Mouse (Mus musculus): ENCODE results near the gene Afap1l2. TPM values are rescaled to one million over a fixed set of nuclear protein-coding genes. Genes with fewer than 3 reads are reported as not detected.
A peak's percentile ranks its signal among the peaks of the same experiment; 100 is the strongest.

Gene Afap1l2
- total and polyA plus RNA-seq, 2 experiments from 2014 or later = 10.1 to 12.7 TPM

DNA sequence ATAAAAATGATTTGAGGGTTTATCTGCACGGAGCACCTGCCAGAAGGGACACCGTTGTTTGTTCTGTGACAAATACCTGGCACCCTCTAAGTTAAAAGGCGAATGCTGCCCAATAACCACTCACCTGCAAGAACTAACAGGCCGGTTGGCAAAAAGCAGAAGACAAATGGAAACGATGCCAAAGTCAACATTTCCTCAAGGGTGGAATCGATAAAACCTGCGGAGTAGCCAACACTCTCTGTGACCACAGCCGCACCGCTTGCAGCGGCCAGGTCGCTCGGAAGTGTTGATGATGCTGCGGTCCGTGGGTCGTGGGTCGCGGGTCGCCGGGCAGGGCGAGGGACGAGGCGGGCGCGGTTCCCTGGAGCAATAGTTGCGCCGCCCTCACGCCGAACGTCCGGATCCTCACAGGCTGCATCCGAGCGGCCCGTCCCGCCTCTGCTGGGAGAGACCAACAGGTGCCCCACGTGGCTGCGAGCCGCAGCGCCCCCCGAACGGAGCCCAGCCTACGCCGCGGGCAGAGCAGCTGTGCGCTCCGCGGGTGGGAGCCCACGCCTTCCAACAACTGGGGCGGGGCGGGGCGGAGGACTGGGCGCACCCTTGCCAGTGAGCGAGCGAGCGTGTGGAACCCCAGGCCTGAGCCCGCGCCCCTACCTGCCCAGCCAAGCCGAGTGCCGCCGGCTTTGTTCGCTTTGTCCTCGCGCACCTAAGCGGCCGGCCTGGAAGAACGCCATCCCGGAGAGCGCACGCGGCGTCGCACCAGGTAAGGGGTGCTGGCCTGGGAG, 134.0 kb downstream of the Afap1l2 start, which contains the start of gene Vwa2:
Vwa2 (plus strand) TSS at position 434 of the 785 bp plus-strand sequence.
- H3K27me3 ChIP-seq (ENCODE audit: insufficient read depth, low read length) = peaks cover 33% of the 10 kb centered on the region
- no peaks in the 10 kb centered on the region for H3K9me3 ChIP-seq (ENCODE audit: low read length)
- H3K27ac ChIP-seq (ENCODE audit: low read depth, low read length) = no peak within 1 kb of the TSS
- peak within 1 kb of the TSS; percentile 47 for H3K4me3 ChIP-seq (ENCODE audit: low read depth, low read length)
- H3K4me1 ChIP-seq (ENCODE audit: insufficient read depth) = 0 out of 2 replicates have a peak, but pooled peaks cover 9% of the 10 kb centered on the region
- TF ChIP-seq CTCF (IDR thresholded peaks at IDR 0.05; ENCODE audit: low read depth) = 0 out of 2 replicates have a peak, but pooled peaks have one; percentile 5
- ATAC-seq (peak; percentile 62; the same call in 1 of the 2 replicates), DNase-seq (peak; percentile 18)
- H3K36me3 ChIP-seq (ENCODE audit: insufficient read depth) = no peaks in the 10 kb centered on the region
- 2% methylated on average over 71 of the region's 71 CpGs for WGBS
- peak within 1 kb of the TSS; percentile 98 for H3K4me2 ChIP-seq (ENCODE audit: low read depth)
- peak within 1 kb of the TSS; percentile 37 for H3K9ac ChIP-seq

GRCm38 (mm10) chr19:56867701-56868100, 140.3 kb downstream of the Afap1l2 start:
- peaks cover 5% of the 10 kb centered on the region for H3K27me3 ChIP-seq (ENCODE audit: insufficient read depth, low read length)
- no peak overlapping the region for H3K4me2 ChIP-seq (ENCODE audit: low read depth)
- H3K27ac ChIP-seq (ENCODE audit: low read depth, low read length) = no peak overlapping the region
- no peaks in the 10 kb centered on the region for H3K36me3 ChIP-seq (ENCODE audit: insufficient read depth)
- H3K4me3 ChIP-seq (ENCODE audit: low read depth, low read length) = no peak overlapping the region
- H3K4me1 ChIP-seq (ENCODE audit: insufficient read depth) = no peaks in the 10 kb centered on the region
- DNase-seq (no peak), ATAC-seq (no peak)
- WGBS = 73% methylated on average over 4 of the region's 4 CpGs
- no peak for TF ChIP-seq CTCF (IDR thresholded peaks at IDR 0.05; ENCODE audit: low read depth)
- H3K9me3 ChIP-seq (ENCODE audit: low read length) = no peaks in the 10 kb centered on the region
- no peak overlapping the region for H3K9ac ChIP-seq

Other genes with a start within 250 kb of the Afap1l2 start
- gene Ccdc186, start 186.0 kb downstream of the Afap1l2 start, total RNA-seq (2014; rRNA removed) = 20.9 and 21.2 TPM in 2 replicates
- 15.7 and 20.2 TPM in 2 replicates for gene Ccdc186, start 186.0 kb downstream of the Afap1l2 start, polyA plus RNA-seq (2015; fragmentation: Nextera tagmentation; extraction: Ambion mirVana)
- 0.69 and 1.7 TPM in 2 replicates for gene Tdrd1, start 182.0 kb downstream of the Afap1l2 start, total RNA-seq (2014; rRNA removed)
- 0.50 and 0.77 TPM in 2 replicates for gene Tdrd1, start 182.0 kb downstream of the Afap1l2 start, polyA plus RNA-seq (2015; fragmentation: Nextera tagmentation; extraction: Ambion mirVana)
- 0.62 and 1.1 TPM in 2 replicates for gene Vwa2, start 134.0 kb downstream of the Afap1l2 start, total RNA-seq (2014; rRNA removed)
- 0.31 and 0.33 TPM in 2 replicates for gene Vwa2, start 134.0 kb downstream of the Afap1l2 start, polyA plus RNA-seq (2015; fragmentation: Nextera tagmentation; extraction: Ambion mirVana)

Data from forebrain, postnatal 0 days (tissue).